Mouse (Mus musculus): ENCODE results near the gene Psma5. TPM values are rescaled to one million over a fixed set of nuclear protein-coding genes. Genes with fewer than 3 reads are reported as not detected.
"Not testable (repeated sequence)": the region's sequence is repeated elsewhere in the genome, so short reads cannot be mapped to it uniquely, and the experiment has no call there.

Psma5 gene
- polyA plus RNA-seq, 1 experiment from 2014 or later, result 374 TPM

DNA sequence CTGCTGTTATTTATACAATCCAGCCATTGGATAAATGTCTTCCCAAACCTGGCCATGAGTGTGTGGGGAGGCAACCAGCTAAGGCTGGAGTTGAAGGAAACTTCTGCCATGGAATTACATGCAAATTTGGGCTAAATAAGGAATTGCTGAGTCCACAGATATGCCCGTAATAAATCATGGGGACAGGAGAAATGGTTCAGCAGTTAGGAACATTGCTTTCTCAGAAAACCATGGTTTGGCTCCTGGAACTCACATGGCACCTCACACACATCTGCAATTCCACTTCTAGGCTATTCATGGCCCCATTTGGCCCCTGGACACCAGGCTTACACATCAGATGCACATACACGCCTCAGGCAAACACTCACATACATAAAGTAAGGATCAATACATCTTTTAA lies 29.2 kb upstream of the Psma5 start:
- DNase-seq (ENCODE audit: low spot score), result no peak
- no peak overlapping the region for H3K27ac ChIP-seq
- WGBS, result 73% methylated on average over 2 of the region's 2 CpGs
- no peaks in the 10 kb centered on the region for H3K36me3 ChIP-seq
- peaks cover 68% of the 10 kb centered on the region for H3K27me3 ChIP-seq (ENCODE audit: low read depth, poor library complexity, severe bottlenecking)
- H3K4me1 ChIP-seq, result peaks cover 13% of the 10 kb centered on the region
- no peaks in the 10 kb centered on the region for H3K9me3 ChIP-seq (replicated peaks)
- no peak overlapping the region for H3K4me3 ChIP-seq

- 84% methylated on average over 4 of the region's 4 CpGs for whole genome bisulfite sequencing
- no peak for DNase-seq (ENCODE audit: low spot score)
Measured at GRCm38 (mm10) chr3:108231646-108232045, 25.1 kb upstream of the Psma5 start.

GRCm38 (mm10) chr3:108237474-108238102 lies 19.1 kb upstream of the Psma5 start:
- 85% methylated on average over 4 of the region's 4 CpGs for WGBS
- not testable (repeated sequence) for H3K27me3 ChIP-seq (ENCODE audit: low read depth, poor library complexity, severe bottlenecking); H3K27ac ChIP-seq; H3K36me3 ChIP-seq; H3K9me3 ChIP-seq (replicated peaks); H3K4me1 ChIP-seq; DNase-seq (ENCODE audit: low spot score); H3K4me3 ChIP-seq

More at GRCm38 (mm10) chr3:108231646-108232045, 25.1 kb upstream of the Psma5 start:
- peaks cover 26% of the 10 kb centered on the region for H3K27me3 ChIP-seq (ENCODE audit: low read depth, poor library complexity, severe bottlenecking)
- H3K36me3 ChIP-seq, result no peaks in the 10 kb centered on the region
- H3K4me3 ChIP-seq, result no peak overlapping the region
- H3K9me3 ChIP-seq (replicated peaks), result no peaks in the 10 kb centered on the region
- H3K27ac ChIP-seq, result no peak overlapping the region
- H3K4me1 ChIP-seq, result peaks cover 2% of the 10 kb centered on the region

DNA sequence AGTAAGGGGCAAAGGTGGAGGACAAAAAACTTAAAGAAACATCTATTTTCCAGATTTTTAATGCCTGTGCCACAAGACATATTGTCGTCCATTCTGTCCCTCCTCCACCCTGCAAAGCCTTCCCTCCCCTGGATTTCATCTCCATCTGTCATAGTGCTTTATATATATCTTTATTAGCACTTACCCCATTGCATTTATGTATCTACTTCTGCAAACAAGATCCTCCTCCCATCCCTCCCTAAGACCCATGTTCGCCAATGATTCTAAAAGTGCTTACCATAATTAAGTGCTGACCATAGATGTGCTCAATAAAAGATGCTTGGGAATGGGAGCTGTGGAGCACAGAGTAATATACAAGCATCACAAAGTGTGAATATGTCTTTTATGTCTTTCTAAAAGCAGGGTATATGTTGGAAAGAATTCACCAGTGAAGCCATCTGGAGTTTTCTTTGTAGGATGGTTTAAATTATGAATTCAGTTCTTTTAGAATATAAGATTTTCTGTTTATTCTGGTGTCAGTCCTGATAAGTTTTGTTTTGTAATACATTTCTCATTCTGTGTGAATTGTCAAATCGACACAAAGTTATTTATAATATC lies 15.4 kb upstream of the Psma5 start:
- WGBS, result 95% methylated on average over 3 of the region's 3 CpGs
- no peak overlapping the region for H3K4me3 ChIP-seq
- no peak for DNase-seq (ENCODE audit: low spot score)
- no peaks in the 10 kb centered on the region for H3K4me1 ChIP-seq
- H3K27ac ChIP-seq, result no peak overlapping the region
- H3K9me3 ChIP-seq (replicated peaks), result no peaks in the 10 kb centered on the region
- H3K36me3 ChIP-seq, result no peaks in the 10 kb centered on the region
- H3K27me3 ChIP-seq (ENCODE audit: low read depth, poor library complexity, severe bottlenecking), result no peaks in the 10 kb centered on the region

DNA sequence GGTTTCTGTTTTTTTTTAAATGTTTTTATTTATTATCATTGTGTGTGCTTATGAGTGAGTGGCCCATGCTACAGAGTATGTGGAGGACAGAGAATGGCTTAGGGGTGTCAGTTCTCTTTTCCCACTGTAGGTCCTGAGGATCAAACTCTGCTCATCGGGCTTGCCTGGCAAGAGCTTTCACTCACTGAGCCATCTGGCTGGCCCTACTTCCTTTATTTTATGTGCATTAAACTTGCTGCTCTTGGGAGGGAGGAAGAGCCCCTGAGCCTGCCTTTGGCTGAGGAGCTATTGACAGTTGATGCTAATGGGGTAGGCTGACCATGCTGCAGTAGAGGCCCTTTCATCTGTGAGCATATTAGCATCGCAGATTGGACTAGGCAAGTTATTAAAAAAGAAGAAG lies 9.9 kb upstream of the Psma5 start:
- H3K27me3 ChIP-seq (ENCODE audit: low read depth, poor library complexity, severe bottlenecking), result no peaks in the 10 kb centered on the region
- no peaks in the 10 kb centered on the region for H3K4me1 ChIP-seq
- H3K27ac ChIP-seq, result no peak overlapping the region
- 91% methylated on average over 2 of the region's 2 CpGs for WGBS
- no peaks in the 10 kb centered on the region for H3K9me3 ChIP-seq (replicated peaks)
- no peak for DNase-seq (ENCODE audit: low spot score)
- no peak overlapping the region for H3K4me3 ChIP-seq
- H3K36me3 ChIP-seq, result no peaks in the 10 kb centered on the region

GRCm38 (mm10) chr3:108257831-108258500 lies 1.2 kb downstream of the Psma5 start:
- WGBS, result 80% methylated on average over 3 of the region's 3 CpGs
- DNase-seq (ENCODE audit: low spot score), result no peak
- peak overlapping the region; percentile 96 for H3K4me3 ChIP-seq
- no peaks in the 10 kb centered on the region for H3K27me3 ChIP-seq (ENCODE audit: low read depth, poor library complexity, severe bottlenecking)
- peaks cover 10% of the 10 kb centered on the region; the same call in 1 of the 2 replicates for H3K4me1 ChIP-seq
- peak overlapping the region; percentile 83; the same call in 1 of the 2 replicates for H3K27ac ChIP-seq
- no peaks in the 10 kb centered on the region for H3K9me3 ChIP-seq (replicated peaks)
- H3K36me3 ChIP-seq, result peaks cover 23% of the 10 kb centered on the region

- no peaks in the 10 kb centered on the region for H3K27me3 ChIP-seq (ENCODE audit: low read depth, poor library complexity, severe bottlenecking)
- H3K27ac ChIP-seq, result no peak overlapping the region
- H3K36me3 ChIP-seq, result peaks cover 31% of the 10 kb centered on the region
- H3K9me3 ChIP-seq (replicated peaks), result no peaks in the 10 kb centered on the region
- 88% methylated on average over 3 of the region's 3 CpGs for WGBS
- no peak for DNase-seq (ENCODE audit: low spot score)
- H3K4me3 ChIP-seq, result no peak overlapping the region
- H3K4me1 ChIP-seq, result peaks cover 10% of the 10 kb centered on the region; the same call in 1 of the 2 replicates
Measured at GRCm38 (mm10) chr3:108259319-108259718, 2.6 kb downstream of the Psma5 start.

DNA sequence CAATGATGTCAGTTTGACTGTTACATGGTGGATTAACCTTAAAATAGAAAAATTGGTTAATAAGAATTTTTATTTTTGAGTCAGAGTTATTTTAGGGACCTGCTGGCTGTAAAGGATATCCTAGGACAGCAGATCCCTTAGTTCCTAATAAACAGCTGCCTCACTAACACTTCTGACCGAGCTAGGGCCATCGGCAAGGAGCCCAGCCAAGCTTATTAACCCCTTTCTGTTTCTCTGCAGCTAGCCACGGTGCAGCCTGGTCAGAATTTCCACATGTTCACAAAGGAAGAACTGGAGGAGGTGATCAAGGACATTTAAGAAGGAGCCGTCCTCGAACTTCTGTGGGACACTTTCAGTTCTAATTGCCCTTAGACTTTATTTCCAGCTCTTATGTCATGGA lies 22.8 kb downstream of the Psma5 start:
- Histone ChIP-seq H3K36me3 (peaks cover 60% of the 10 kb centered on the region), H3K4me1 (peaks cover 20% of the 10 kb centered on the region)
- WGBS, result 81% methylated on average over 5 of the region's 5 CpGs
- DNase-seq (ENCODE audit: low spot score); H3K9me3 ChIP-seq (replicated peaks); H3K4me3 ChIP-seq; H3K27me3 ChIP-seq (ENCODE audit: low read depth, poor library complexity, severe bottlenecking); H3K27ac ChIP-seq: not testable (repeated sequence)

- whole genome bisulfite sequencing, result 39% methylated on average over 12 of the region's 12 CpGs
- no peaks in the 10 kb centered on the region for H3K9me3 ChIP-seq (replicated peaks)
- H3K36me3 ChIP-seq, result peaks cover 29% of the 10 kb centered on the region
- H3K4me1 ChIP-seq, result peaks cover 39% of the 10 kb centered on the region
- H3K4me3 ChIP-seq, result peak overlapping the region; percentile 94
- no peak for DNase-seq (ENCODE audit: low spot score)
- H3K27me3 ChIP-seq (ENCODE audit: low read depth, poor library complexity, severe bottlenecking), result 0 out of 2 replicates have a peak, but pooled peaks cover 4% of the 10 kb centered on the region
- peak overlapping the region; percentile 88 for H3K27ac ChIP-seq
Measured at GRCm38 (mm10) chr3:108282401-108283240, 25.9 kb downstream of the Psma5 start.

DNA sequence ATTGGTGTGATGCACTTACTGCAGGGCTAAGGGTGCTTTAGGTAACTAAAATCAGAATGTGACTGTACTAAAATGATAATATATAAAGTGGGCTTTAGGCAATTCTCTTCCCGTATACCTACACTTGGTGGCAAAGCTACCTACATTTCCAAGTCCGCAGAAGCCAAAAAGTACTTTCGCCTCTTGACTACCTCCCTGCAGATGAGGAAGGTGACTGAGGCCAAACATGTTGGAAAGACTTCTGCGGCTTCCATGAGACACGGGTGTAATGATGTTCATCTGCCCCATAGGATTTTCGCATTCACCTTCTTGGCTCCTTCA lies 26.5 kb downstream of the Psma5 start:
- Histone ChIP-seq H3K27ac (peak overlapping the region; percentile 88), H3K9me3 (replicated peaks) (no peaks in the 10 kb centered on the region), H3K27me3 (ENCODE audit: low read depth, poor library complexity, severe bottlenecking) (0 out of 2 replicates have a peak, but pooled peaks cover 4% of the 10 kb centered on the region), H3K4me1 (peaks cover 44% of the 10 kb centered on the region), H3K4me3 (peak overlapping the region; percentile 94), H3K36me3 (peaks cover 23% of the 10 kb centered on the region)
- WGBS, result 18% methylated on average over 6 of the region's 6 CpGs
- no peak for DNase-seq (ENCODE audit: low spot score)

- peaks cover 52% of the 10 kb centered on the region for H3K4me1 ChIP-seq
Measured at GRCm38 (mm10) chr3:108283781-108284601, 27.3 kb downstream of the Psma5 start, which contains the start of gene Sort1. Gene Sort1, plus strand, starts transcription at chr3:108284082.

More at GRCm38 (mm10) chr3:108283781-108284601, 27.3 kb downstream of the Psma5 start, which contains the start of gene Sort1:
- peak within 1 kb of the TSS; percentile 88 for H3K27ac ChIP-seq
- no peaks in the 10 kb centered on the region for H3K9me3 ChIP-seq (replicated peaks)
- H3K27me3 ChIP-seq (ENCODE audit: low read depth, poor library complexity, severe bottlenecking), result 0 out of 2 replicates have a peak, but pooled peaks cover 4% of the 10 kb centered on the region
- peaks cover 16% of the 10 kb centered on the region for H3K36me3 ChIP-seq
- peak within 1 kb of the TSS; percentile 94 for H3K4me3 ChIP-seq
- peak; percentile 95 for DNase-seq (ENCODE audit: low spot score)
- under 1% methylated on average over 109 of the region's 109 CpGs for WGBS

Measured in limb, embryonic 10.5 days (tissue).